19 mouse cellular contexts compared by ENCODE assay signal in genomic region chr10:19587281-19587680, GRCm38 (mm10). TPM values are rescaled to one million over a fixed set of nuclear protein-coding genes. Genes with fewer than 3 reads are reported as not detected.
DNase-seq lines count a peak whose midpoint lies in the region; TF ChIP-seq lines count a peak whose summit lies in the region.
"Had no signal": no experiment of that assay in that cellular context is flagged by ENCODE, and none has a peak within 500 bp of the region (broad histone marks: within the 10 kb centered on the region; RNA-seq: fewer than 3 reads in every experiment).

No protein-coding gene starts in this region.

- H3K27ac ChIP-seq in spleen, adult 2 months (ENCODE audit: insufficient read depth, low read length), result 0 out of 2 replicates have a peak overlapping the region, but pooled peaks have one; percentile 61
- H3K27ac ChIP-seq in bone marrow macrophage, adult 2 months (ENCODE audit: insufficient read depth, low read depth, low read length), result 0 out of 2 replicates have a peak overlapping the region, but pooled peaks have one; percentile 43
- H3K27ac ChIP-seq: embryonic facial prominence, embryonic 10.5 days; forebrain, embryonic 13.5 days; gastrocnemius, adult 2 months; heart, adult 2 months; heart, embryonic 15.5 days; hindbrain, embryonic 10.5 days; hindbrain, embryonic 14.5 days had no signal

- no peaks in the 10 kb centered on the region for H3K27me3 ChIP-seq in spleen, adult 2 months (ENCODE audit: control insufficient read depth, insufficient read depth, low read length)
- H3K27me3 ChIP-seq: forebrain, embryonic 13.5 days; heart, embryonic 15.5 days; Patski had no signal

- DNase-seq in spleen, adult 2 months (ENCODE audit: low read depth in 1 of 2, low spot score in 2 of 2), result no peak
- DNase-seq in spleen, postnatal 14 days (ENCODE audit: low spot score in 2 of 2), result no peak
- DNase-seq in A20 (ENCODE audit: low read depth, low spot score), result peak; percentile 77
- DNase-seq in thymus, postnatal 25 days, result peak; percentile 58
- no peak for DNase-seq in lung, postnatal 25 days (ENCODE audit: low spot score)
- DNase-seq: adrenal gland, postnatal 14 days; cerebellum, adult 2 months; cerebellum, postnatal 10 days; gastrocnemius, adult 2 months; heart, adult 2 months had no signal

- H3K36me3 ChIP-seq in spleen, adult 2 months (ENCODE audit: control insufficient read depth, insufficient read depth, low read length), result no peaks in the 10 kb centered on the region
- H3K36me3 ChIP-seq: embryonic facial prominence, embryonic 10.5 days; heart, embryonic 15.5 days; hindbrain, embryonic 10.5 days had no signal

- WGBS in spleen, adult 2 months, result 23% methylated on average over 3 of the region's 3 CpGs

- no peak for TF ChIP-seq CTCF in spleen, adult 2 months (IDR thresholded peaks at IDR 0.05; ENCODE audit: extremely low read depth, insufficient read depth, insufficient read length, insufficient replicate concordance)
- TF ChIP-seq CTCF in bone marrow macrophage, adult 2 months (IDR thresholded peaks at IDR 0.05; ENCODE audit: low read depth, low read length), result no peak

- peaks cover 24% of the 10 kb centered on the region for H3K4me1 ChIP-seq in spleen, adult 2 months (ENCODE audit: control insufficient read depth, insufficient read depth, insufficient read length)
- peaks cover 54% of the 10 kb centered on the region for H3K4me1 ChIP-seq in bone marrow macrophage, adult 2 months (ENCODE audit: control insufficient read depth, insufficient read depth, low read length)
- H3K4me1 ChIP-seq: heart, embryonic 15.5 days had no signal

- no peak overlapping the region for H3K4me3 ChIP-seq in spleen, adult 2 months (ENCODE audit: extremely low read depth, insufficient read depth, insufficient read length)
- no peak overlapping the region for H3K4me3 ChIP-seq in bone marrow macrophage, adult 2 months (ENCODE audit: insufficient read depth, low read length)
- H3K4me3 ChIP-seq: embryonic facial prominence, embryonic 10.5 days; forebrain, embryonic 13.5 days; gastrocnemius, adult 2 months; heart, adult 2 months; heart, embryonic 15.5 days; hindbrain, embryonic 10.5 days had no signal

- TF ChIP-seq POLR2A in spleen, adult 2 months (IDR thresholded peaks at IDR 0.05; ENCODE audit: low read depth, low read length), result no peak
- no peak for TF ChIP-seq POLR2A in bone marrow macrophage, adult 2 months (IDR thresholded peaks at IDR 0.05; ENCODE audit: borderline replicate concordance, low read depth, low read length)

RNA-seq across cellular contexts. Expression of gene Ifngr1, which starts 4.5 kb away (rescaled TPM):
- 36.6 and 40.4 TPM in 2 replicates for polyA plus RNA-seq in spleen, adult 2 months (2012; rRNA removed)
- 346 and 347 TPM in 2 replicates for polyA plus RNA-seq in bone marrow macrophage, adult 2 months (2012; ENCODE audit: insufficient read depth, insufficient read length, missing spikeins)

RNA-seq across cellular contexts. Expression of gene Il22ra2, which starts 34.5 kb away (rescaled TPM):
- 0.55 and 0.65 TPM in 2 replicates for polyA plus RNA-seq in spleen, adult 2 months (2012; rRNA removed)
- not detected in 2 replicates for polyA plus RNA-seq in bone marrow macrophage, adult 2 months (2012; ENCODE audit: insufficient read depth, insufficient read length, missing spikeins)
- polyA plus RNA-seq: activated CD4-positive, CD25-positive, alpha-beta regulatory T cell, adult 4 months; cerebellum, adult 2 months; embryonic facial prominence, embryonic 10.5 days; forebrain, embryonic 13.5 days; heart, adult 2 months; heart, embryonic 11.5 days; heart, embryonic 15.5 days; hindbrain, embryonic 10.5 days; hindbrain, embryonic 14.5 days; Patski had no signal

Comparison
In these comparisons a context has a peak if more than half of its experiments do, and no peak if none do; other contexts are left out.
1. DNase-seq: peak in A20 (single experiment) and thymus, postnatal 25 days (single experiment); none in spleen, adult 2 months (0 of 2), spleen, postnatal 14 days (0 of 2) and lung, postnatal 25 days (single experiment).